Mouse (Mus musculus): Measurements from ENCODE around the gene Yipf2.

- TF ChIP-seq CTCF (IDR thresholded peaks at IDR 0.05; ENCODE audit: low read depth, low read length) = no peak
- no peak for TF ChIP-seq GATA1 (IDR thresholded peaks at IDR 0.05; ENCODE audit: borderline replicate concordance, low read length)
- TF ChIP-seq POLR2AphosphoS5 (IDR thresholded peaks at IDR 0.05; ENCODE audit: insufficient replicate concordance, low read depth, low read length) = no peak
- no peak for TF ChIP-seq TAL1 (conservative IDR thresholded peaks at IDR 0.05; ENCODE audit: low read depth, low read length)
Observed at GRCm38 (mm10) chr9:21587678-21588349, 4.8 kb downstream of the Yipf2 start.

Data from G1E (cell line).